Mouse (Mus musculus) midbrain, embryonic 16.5 days (tissue): ENCODE results near the gene Cactin. TPM values are rescaled to one million over a fixed set of nuclear protein-coding genes. Genes with fewer than 3 reads are reported as not detected.

Experiments
- ATAC-seq: fragments of 200-750 bp; cut with Nextera tagmentation; 2 replicates; pipeline ENCODE4 v1.8.0; 2017; ENCODE audit warnings: moderate TSS enrichment
- H3K27ac ChIP-seq: fragments of 300-500 bp; sonication (generic); 2 replicates; pipeline ENCODE4 v1.5.1; 2014; ENCODE audit warnings: mild to moderate bottlenecking, low read length, mixed read lengths
- H3K27me3 ChIP-seq: fragments of 300-500 bp; sonication (generic); 2 replicates; pipeline ENCODE4 v1.6.1; 2014; ENCODE audit warnings: low read depth, low read length, mixed read lengths; ENCODE audit not compliant: control insufficient read depth, insufficient read depth
- H3K36me3 ChIP-seq: fragments of 300-500 bp; sonication (generic); 2 replicates; pipeline ENCODE4 v1.6.1; 2014; ENCODE audit warnings: mild to moderate bottlenecking, low read length, moderate library complexity, mixed read lengths; ENCODE audit not compliant: control insufficient read depth, insufficient read depth
- H3K4me1 ChIP-seq: fragments of 300-500 bp; sonication (generic); 2 replicates; pipeline ENCODE4 v1.6.1; 2014; ENCODE audit warnings: mild to moderate bottlenecking, low read length, mixed read lengths; ENCODE audit not compliant: control insufficient read depth, insufficient read depth
- H3K4me2 ChIP-seq: fragments of 300-500 bp; sonication (generic); 2 replicates; pipeline ENCODE4 v1.6.1; 2014; ENCODE audit warnings: mild to moderate bottlenecking, low read length, mixed read lengths
- H3K4me3 ChIP-seq: fragments of 300-500 bp; sonication (generic); 2 replicates; pipeline ENCODE4 v1.5.1; 2014; ENCODE audit warnings: low read depth, mild to moderate bottlenecking, low read length, moderate library complexity, mixed read lengths
- H3K9ac ChIP-seq: fragments of 300-500 bp; sonication (generic); 2 replicates; pipeline ENCODE4 v1.6.1; 2014; ENCODE audit warnings: low read depth, low read length, mixed read lengths
- H3K9me3 ChIP-seq: fragments of 300-500 bp; sonication (generic); replicated peaks from 2 replicates; pipeline ENCODE4 v1.6.1; 2014; ENCODE audit warnings: mild to moderate bottlenecking, low read length, mixed read lengths; ENCODE audit not compliant: control insufficient read depth, poor library complexity, severe bottlenecking
- WGBS: fragments of 180-500 bp; shearing (Covaris S2); extraction: QIAGEN DNeasy Blood & Tissue Kit; methylation state at CpG from one replicate; pipeline ENCODE4 v1.1.7; 2014; 5-methylcytosine and 5-hydroxymethylcytosine counted together
- polyA plus RNA-seq: library from polyadenylated mRNA; unstranded; fragments of >200 nt; fragmentation: Nextera tagmentation; extraction: Ambion mirVana; gene quantifications from 2 replicates; pipeline ENCODE4 v1.2.1, GENCODE M21; 2015

Cactin gene
- polyA plus RNA-seq, 1 experiment from 2014 or later: 27.6 TPM

GRCm38 (mm10) chr10:81301321-81301720 is 19.6 kb upstream of the Cactin start:
- Histone ChIP-seq H3K4me3 (no peak overlapping the region), H3K4me2 (no peak overlapping the region), H3K27ac (no peak overlapping the region), H3K4me1 (peaks cover 5% of the 10 kb centered on the region), H3K9ac (no peak overlapping the region), H3K36me3 (peaks cover 7% of the 10 kb centered on the region), H3K27me3 (no peaks in the 10 kb centered on the region), H3K9me3 (no peaks in the 10 kb centered on the region)
- WGBS: 81% methylated on average over 9 of the region's 9 CpGs
- no peak for ATAC-seq

DNA sequence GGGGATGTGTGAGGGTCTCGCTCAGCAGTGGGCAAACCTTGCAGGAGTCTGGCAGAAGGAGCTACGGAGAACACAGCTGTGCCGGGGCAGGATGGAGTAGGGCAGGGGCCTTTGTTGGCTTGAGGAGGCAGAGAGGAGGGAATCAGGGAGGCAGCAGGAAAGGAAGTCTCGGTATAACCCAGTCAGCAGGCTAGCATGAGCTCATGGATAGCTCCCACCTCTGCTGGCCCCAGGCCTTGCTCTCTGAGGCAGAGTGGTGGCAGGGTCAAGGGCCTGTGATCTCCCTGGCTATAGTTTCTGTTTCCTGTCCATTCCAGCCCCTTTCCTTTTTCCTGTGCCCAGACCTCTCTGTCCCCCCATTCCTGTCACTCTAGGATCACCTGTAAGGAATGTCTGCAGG is 18.6 kb upstream of the Cactin start:
- no peak overlapping the region for H3K4me2 ChIP-seq
- H3K4me1 ChIP-seq: peaks cover 5% of the 10 kb centered on the region
- H3K4me3 ChIP-seq: no peak overlapping the region
- no peaks in the 10 kb centered on the region for H3K9me3 ChIP-seq
- ATAC-seq: no peak
- no peak overlapping the region for H3K27ac ChIP-seq
- 78% methylated on average over 4 of the region's 4 CpGs for WGBS
- no peak overlapping the region for H3K9ac ChIP-seq
- H3K27me3 ChIP-seq: no peaks in the 10 kb centered on the region
- H3K36me3 ChIP-seq: peaks cover 16% of the 10 kb centered on the region

GRCm38 (mm10) chr10:81302781-81303218 is 18.1 kb upstream of the Cactin start:
- 70% methylated on average over 14 of the region's 14 CpGs for WGBS
- no peaks in the 10 kb centered on the region for H3K27me3 ChIP-seq
- no peaks in the 10 kb centered on the region for H3K9me3 ChIP-seq
- peaks cover 21% of the 10 kb centered on the region for H3K36me3 ChIP-seq
- no peak overlapping the region for H3K4me3 ChIP-seq
- H3K27ac ChIP-seq: no peak overlapping the region
- 0 out of 2 replicates have a peak overlapping the region, but pooled peaks have one; percentile 14 for H3K9ac ChIP-seq
- no peak overlapping the region for H3K4me2 ChIP-seq
- H3K4me1 ChIP-seq: peaks cover 5% of the 10 kb centered on the region
- ATAC-seq: no peak

GRCm38 (mm10) chr10:81303258-81303657 is 17.6 kb upstream of the Cactin start:
- H3K9ac ChIP-seq: no peak overlapping the region
- H3K4me1 ChIP-seq: peaks cover 5% of the 10 kb centered on the region
- no peaks in the 10 kb centered on the region for H3K9me3 ChIP-seq
- no peak overlapping the region for H3K27ac ChIP-seq
- H3K27me3 ChIP-seq: no peaks in the 10 kb centered on the region
- peaks cover 26% of the 10 kb centered on the region for H3K36me3 ChIP-seq
- no peak for ATAC-seq
- no peak overlapping the region for H3K4me3 ChIP-seq
- 80% methylated on average over 10 of the region's 10 CpGs for WGBS
- no peak overlapping the region for H3K4me2 ChIP-seq

DNA sequence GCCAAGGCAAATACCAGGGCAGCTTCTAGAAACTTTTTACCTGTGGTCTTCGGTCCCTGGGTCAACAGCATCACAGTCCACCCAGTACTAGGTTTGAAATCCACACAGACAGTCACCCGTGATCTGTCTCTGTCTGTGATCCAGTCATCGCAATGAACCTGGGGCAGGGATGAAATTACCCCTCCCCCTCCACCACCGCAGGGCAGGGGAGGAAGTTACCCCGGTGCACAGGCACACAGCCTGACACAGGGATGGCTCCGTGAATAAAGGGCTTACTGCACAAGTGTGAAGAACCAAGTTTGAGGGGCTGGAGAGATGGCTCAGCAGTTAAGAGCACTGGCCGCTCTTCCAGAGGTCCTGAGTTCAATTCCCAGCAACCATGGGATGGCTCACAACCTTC is 17.1 kb upstream of the Cactin start:
- Histone ChIP-seq H3K4me3 (no peak overlapping the region), H3K9ac (no peak overlapping the region), H3K9me3 (no peaks in the 10 kb centered on the region), H3K4me2 (no peak overlapping the region), H3K36me3 (peaks cover 26% of the 10 kb centered on the region), H3K27me3 (no peaks in the 10 kb centered on the region), H3K27ac (no peak overlapping the region), H3K4me1 (peaks cover 5% of the 10 kb centered on the region)
- ATAC-seq: no peak
- WGBS: 84% methylated on average over 7 of the region's 7 CpGs

DNA sequence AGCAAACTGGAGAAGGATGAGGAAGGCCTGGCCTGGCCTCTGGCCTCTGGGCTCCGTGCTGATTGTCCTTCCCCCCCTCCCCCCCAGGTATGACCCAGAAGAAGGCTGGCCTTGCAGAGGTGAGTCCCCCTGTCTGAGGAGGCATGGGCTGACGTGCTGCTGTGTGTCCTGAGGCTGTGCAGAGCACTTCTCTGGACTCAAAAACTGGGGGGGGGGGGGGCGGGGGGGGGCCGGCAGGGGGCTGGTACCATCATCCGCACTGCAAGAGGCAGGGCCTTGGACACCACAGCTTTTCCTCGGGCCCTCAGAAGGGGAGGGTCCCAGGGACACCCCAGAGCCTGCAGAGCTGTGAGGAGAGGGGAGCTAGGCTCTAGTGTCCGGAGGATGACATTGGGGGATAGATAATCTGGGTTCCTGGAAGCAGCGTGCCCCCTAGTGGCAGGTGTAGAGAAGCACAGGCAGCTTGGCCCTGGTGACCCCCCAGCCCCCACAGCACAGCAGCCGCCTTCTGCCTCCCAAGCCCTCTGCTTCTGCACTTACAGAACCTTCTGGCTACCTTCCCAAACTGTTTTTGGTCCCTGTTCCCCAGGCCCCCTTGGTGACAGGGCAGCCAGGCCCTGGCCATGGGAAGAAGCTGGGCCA is 16.2 kb upstream of the Cactin start:
- WGBS: 25% methylated on average over 8 of the region's 9 CpGs
- Histone ChIP-seq H3K27me3 (no peaks in the 10 kb centered on the region), H3K9ac (no peak overlapping the region), H3K36me3 (peaks cover 33% of the 10 kb centered on the region), H3K9me3 (no peaks in the 10 kb centered on the region), H3K4me1 (peaks cover 5% of the 10 kb centered on the region), H3K4me2 (no peak overlapping the region), H3K4me3 (no peak overlapping the region), H3K27ac (no peak overlapping the region)
- ATAC-seq: no peak

- no peak overlapping the region for H3K4me2 ChIP-seq
- no peak overlapping the region for H3K4me3 ChIP-seq
- H3K9me3 ChIP-seq: no peaks in the 10 kb centered on the region
- ATAC-seq: no peak
- peaks cover 38% of the 10 kb centered on the region for H3K36me3 ChIP-seq
- WGBS: 93% methylated on average over 14 of the region's 14 CpGs
- no peak overlapping the region for H3K9ac ChIP-seq
- H3K4me1 ChIP-seq: peaks cover 5% of the 10 kb centered on the region
- H3K27me3 ChIP-seq: no peaks in the 10 kb centered on the region
- H3K27ac ChIP-seq: no peak overlapping the region
Observed at GRCm38 (mm10) chr10:81305663-81306062, 15.2 kb upstream of the Cactin start.

DNA sequence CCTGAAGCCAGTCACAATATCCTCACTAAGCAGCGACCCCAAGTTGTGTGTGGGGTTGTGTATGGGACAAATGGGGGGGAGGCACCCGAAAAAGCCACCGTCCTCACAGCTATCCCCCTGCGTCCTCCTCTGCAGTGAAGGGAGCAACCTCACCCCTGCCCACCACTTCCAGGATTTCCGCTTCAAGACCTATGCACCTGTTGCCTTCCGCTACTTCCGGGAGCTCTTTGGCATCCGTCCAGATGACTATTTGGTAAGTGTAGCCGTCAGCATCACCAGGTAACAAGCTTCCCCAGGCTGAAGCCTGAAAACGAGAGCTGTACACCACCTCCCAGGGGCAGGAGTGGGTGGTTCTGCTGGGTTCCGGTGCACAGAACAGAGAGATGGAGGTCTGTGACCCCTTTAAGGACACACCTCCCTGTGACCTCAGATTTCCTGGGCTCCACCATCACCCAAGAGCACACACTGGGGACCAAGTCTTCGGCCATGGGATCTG is 14.7 kb upstream of the Cactin start:
- Histone ChIP-seq H3K4me1 (peaks cover 5% of the 10 kb centered on the region), H3K36me3 (peaks cover 44% of the 10 kb centered on the region), H3K9ac (no peak overlapping the region), H3K27me3 (no peaks in the 10 kb centered on the region), H3K4me2 (no peak overlapping the region), H3K4me3 (no peak overlapping the region), H3K9me3 (no peaks in the 10 kb centered on the region), H3K27ac (no peak overlapping the region)
- ATAC-seq: no peak
- WGBS: 96% methylated on average over 12 of the region's 12 CpGs

DNA sequence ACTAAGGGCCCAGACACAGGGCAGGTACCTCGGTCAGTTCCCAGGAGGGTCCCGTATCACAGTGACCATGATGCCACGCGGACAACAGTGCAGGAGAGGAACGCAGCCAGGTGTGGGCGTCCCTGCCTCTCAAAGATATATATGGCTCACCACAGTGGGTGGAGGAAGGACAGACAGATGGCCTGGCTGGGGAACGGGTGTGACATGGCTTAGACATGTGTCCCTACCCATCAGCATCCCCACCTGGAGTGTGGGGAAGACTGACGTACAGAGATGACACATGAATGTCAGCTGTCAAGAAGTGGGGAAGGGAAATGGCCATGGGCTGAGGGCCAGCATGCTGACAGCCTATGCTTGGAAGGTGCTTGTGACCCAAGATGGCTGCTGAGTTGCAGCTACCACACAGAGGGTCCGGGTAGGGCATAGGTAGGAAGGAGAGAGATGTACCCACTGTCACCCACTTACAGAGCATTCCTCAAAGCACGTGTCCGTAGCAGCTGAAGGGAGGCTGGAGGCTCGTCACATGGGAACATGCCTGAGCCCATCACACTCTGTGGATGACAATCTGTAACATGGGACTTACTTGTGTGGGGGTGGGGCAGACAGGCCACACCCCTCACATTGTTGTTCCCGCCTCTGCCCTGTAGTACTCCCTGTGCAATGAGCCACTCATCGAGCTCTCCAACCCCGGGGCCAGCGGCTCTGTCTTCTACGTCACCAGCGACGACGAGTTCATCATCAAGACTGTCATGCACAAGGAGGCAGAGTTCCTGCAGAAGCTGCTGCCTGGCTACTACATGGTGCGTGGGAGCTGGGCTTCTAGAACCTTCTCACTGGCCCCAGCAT is 13.8 kb upstream of the Cactin start:
- Histone ChIP-seq H3K4me3 (no peak overlapping the region), H3K9ac (no peak overlapping the region), H3K9me3 (no peaks in the 10 kb centered on the region), H3K27ac (no peak overlapping the region), H3K27me3 (no peaks in the 10 kb centered on the region), H3K4me1 (peaks cover 5% of the 10 kb centered on the region), H3K36me3 (peaks cover 50% of the 10 kb centered on the region), H3K4me2 (no peak overlapping the region)
- WGBS: 93% methylated on average over 21 of the region's 21 CpGs
- ATAC-seq: no peak
